27 mouse cellular contexts compared by ENCODE assay signal in the genomic region with DNA sequence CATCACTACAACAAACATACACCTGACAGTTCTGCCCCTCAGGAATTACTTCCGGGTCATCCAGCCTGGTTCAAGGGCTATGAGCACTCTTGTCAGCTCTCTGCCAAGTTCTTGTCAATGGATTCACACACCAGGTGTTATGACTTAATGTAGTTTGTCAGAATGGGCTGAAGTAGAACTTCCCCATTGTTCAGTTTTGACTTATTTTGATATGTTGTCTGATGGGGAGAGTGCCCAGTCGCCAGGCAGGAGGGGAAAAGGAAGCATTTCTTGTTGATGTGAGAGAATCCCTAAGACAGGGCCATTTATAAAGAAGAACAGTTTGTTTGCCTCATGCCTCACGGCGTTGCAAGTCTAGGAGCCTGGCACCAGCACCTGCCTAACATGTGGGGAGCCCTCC.
"Had no signal": no experiment of that assay in that cellular context is flagged by ENCODE, and none has a peak within 500 bp of the region (broad histone marks: within the 10 kb centered on the region; RNA-seq: fewer than 3 reads in every experiment).

No protein-coding gene starts in this region.

- H3K4me3 ChIP-seq: left cerebral cortex, adult 2 months; limb, embryonic 10.5 days; limb, embryonic 12.5 days; limb, embryonic 13.5 days; limb, embryonic 15.5 days; liver, embryonic 12.5 days; liver, embryonic 13.5 days; liver, embryonic 15.5 days; lung, embryonic 15.5 days; midbrain, embryonic 10.5 days; midbrain, embryonic 12.5 days; midbrain, embryonic 13.5 days; midbrain, embryonic 15.5 days; myocyte had no signal

- DNase-seq: left cerebral cortex, postnatal 4 days; liver; liver, embryonic 13.5 days; liver, postnatal 0 days; lung, adult 18-20 months; lung, adult 2 months; lung, embryonic 14.5 days; lung, postnatal 10 days; lung, postnatal 14 days; lung, postnatal 36 days; lung, postnatal 4 days; midbrain, embryonic 14.5 days had no signal

- H3K27me3 ChIP-seq: limb, embryonic 12.5 days; limb, embryonic 13.5 days; limb, embryonic 15.5 days; liver, embryonic 12.5 days; liver, embryonic 13.5 days; liver, embryonic 15.5 days; lung, embryonic 15.5 days; megakaryocyte, embryonic 14.5 days; midbrain, embryonic 12.5 days; midbrain, embryonic 13.5 days; midbrain, embryonic 15.5 days had no signal

- H3K9me3 ChIP-seq: limb, embryonic 10.5 days; limb, embryonic 12.5 days; limb, embryonic 13.5 days; limb, embryonic 15.5 days; liver, embryonic 12.5 days; liver, embryonic 13.5 days; liver, embryonic 15.5 days; lung, embryonic 15.5 days; midbrain, embryonic 10.5 days; midbrain, embryonic 12.5 days; midbrain, embryonic 13.5 days; midbrain, embryonic 15.5 days had no signal

- H3K27ac ChIP-seq: left cerebral cortex, adult 2 months; limb, embryonic 10.5 days; limb, embryonic 12.5 days; limb, embryonic 13.5 days; limb, embryonic 15.5 days; liver, embryonic 14.5 days; liver, embryonic 15.5 days; lung, embryonic 15.5 days; midbrain, embryonic 10.5 days; midbrain, embryonic 12.5 days; midbrain, embryonic 13.5 days; midbrain, embryonic 15.5 days had no signal

- H3K9ac ChIP-seq: limb, embryonic 12.5 days; limb, embryonic 13.5 days; limb, embryonic 15.5 days; liver, embryonic 12.5 days; liver, embryonic 13.5 days; liver, embryonic 14.5 days; liver, embryonic 15.5 days; liver, postnatal 0 days; lung, embryonic 14.5 days; lung, embryonic 15.5 days; midbrain, embryonic 12.5 days; midbrain, embryonic 13.5 days; midbrain, embryonic 15.5 days had no signal

- H3K36me3 ChIP-seq: limb, embryonic 10.5 days; limb, embryonic 12.5 days; limb, embryonic 13.5 days; limb, embryonic 15.5 days; liver, embryonic 12.5 days; liver, embryonic 13.5 days; liver, embryonic 15.5 days; lung, embryonic 15.5 days; midbrain, embryonic 10.5 days; midbrain, embryonic 12.5 days; midbrain, embryonic 13.5 days; midbrain, embryonic 15.5 days had no signal
